Mouse (Mus musculus) MEL (cell line): Measurements from ENCODE around the gene Vstm2b. TPM values are rescaled to one million over a fixed set of nuclear protein-coding genes. Genes with fewer than 3 reads are reported as not detected.

Source experiments
- DNase-seq: peaks from one replicate; pipeline ENCODE4 v3.0.0; 2011; ENCODE audit warnings: low read depth, low spot score
- H3K27ac ChIP-seq: 2 replicates; pipeline ENCODE4 v1.5.1; 2012; ENCODE audit warnings: low read depth, mild to moderate bottlenecking, control low read depth, low read length, moderate library complexity; ENCODE audit not compliant: control insufficient read depth
- H3K27me3 ChIP-seq, 2 experiments: fragments of 150-350 bp in 1 of 2; sonication (generic) in 1 of 2; 2 replicates each; pipeline ENCODE4 v1.6.1; 2012; ENCODE audit warnings: low read length in 2 of 2, mild to moderate bottlenecking in 2 of 2, improper control_type of control experiment in 1 of 2, moderate library complexity in 1 of 2; ENCODE audit not compliant: insufficient read depth in 2 of 2, control insufficient read depth in 1 of 2
- H3K36me3 ChIP-seq, 2 experiments: 2 replicates each; pipeline ENCODE4 v1.6.1; 2012 to 2014; ENCODE audit warnings: low read length in 2 of 2, improper control_type of control experiment in 1 of 2, inconsistent platforms in 1 of 2, mild to moderate bottlenecking in 1 of 2; ENCODE audit not compliant: insufficient read depth in 2 of 2, control insufficient read depth in 1 of 2
- H3K4me1 ChIP-seq, 2 experiments: fragments of 150-350 bp in 1 of 2; sonication (generic) in 1 of 2; 2 replicates each; pipeline ENCODE4 v1.6.1; 2012; ENCODE audit warnings: low read length in 2 of 2, improper control_type of control experiment in 1 of 2, mild to moderate bottlenecking in 1 of 2; ENCODE audit not compliant: insufficient read depth in 2 of 2, control insufficient read depth in 1 of 2
- H3K4me3 ChIP-seq, 2 experiments: fragments of 150-350 bp in 1 of 2; sonication (generic) in 1 of 2; 2 replicates each; pipeline ENCODE4 v1.5.1; 2012; ENCODE audit warnings: low read depth in 2 of 2, low read length in 2 of 2, mild to moderate bottlenecking in 2 of 2, moderate library complexity in 2 of 2, control low read depth in 1 of 2, improper control_type of control experiment in 1 of 2; ENCODE audit not compliant: control insufficient read depth in 1 of 2, insufficient read depth in 1 of 2
- H3K79me2 ChIP-seq: 2 replicates; pipeline ENCODE4 v1.6.1; 2012; ENCODE audit warnings: mild to moderate bottlenecking, low read length, moderate library complexity; ENCODE audit not compliant: control insufficient read depth, poor library complexity, insufficient read depth
- H3K9ac ChIP-seq: 2 replicates; pipeline ENCODE4 v1.6.1; 2012; ENCODE audit warnings: low read depth, mild to moderate bottlenecking, control low read depth, low read length, moderate library complexity; ENCODE audit not compliant: control insufficient read depth, poor library complexity, severe bottlenecking
- H3K9me3 ChIP-seq: fragments of 150-350 bp; sonication (generic); replicated peaks from 2 replicates; pipeline ENCODE4 v1.6.1; 2012; ENCODE audit warnings: mild to moderate bottlenecking, low read length, improper control_type of control experiment, moderate library complexity; ENCODE audit not compliant: insufficient read depth
- CHD1 ChIP-seq: IDR thresholded peaks from 2 replicates; pipeline ENCODE4 v1.6.1; 2012; ENCODE audit warnings: low read depth, mild to moderate bottlenecking, inconsistent platforms, low read length, improper control_type of control experiment
- CHD2 ChIP-seq: IDR thresholded peaks from 2 replicates; pipeline ENCODE4 v1.6.1; 2011; ENCODE audit warnings: low read length, improper control_type of control experiment
- E2F4 ChIP-seq: IDR thresholded peaks from 2 replicates; pipeline ENCODE4 v1.6.1; 2011; ENCODE audit warnings: low read depth, low read length, improper control_type of control experiment, borderline replicate concordance
- EP300 ChIP-seq, 2 experiments: IDR thresholded peaks; 2 replicates each; pipeline ENCODE4 v1.6.1; 2011; ENCODE audit warnings: improper control_type of control experiment in 2 of 2, low read length in 2 of 2, low read depth in 1 of 2, mild to moderate bottlenecking in 1 of 2
- GABPA ChIP-seq: IDR thresholded peaks from 2 replicates; pipeline ENCODE4 v1.6.1; 2012; ENCODE audit warnings: low read depth, mild to moderate bottlenecking, inconsistent platforms, low read length, improper control_type of control experiment, moderate library complexity
- HCFC1 ChIP-seq: IDR thresholded peaks from 2 replicates; pipeline ENCODE4 v1.6.1; 2012; ENCODE audit warnings: low read depth, mild to moderate bottlenecking, inconsistent platforms, low read length, improper control_type of control experiment, moderate library complexity
- MAFK ChIP-seq: IDR thresholded peaks from 2 replicates; pipeline ENCODE4 v1.6.1; 2011; ENCODE audit warnings: low read depth, mild to moderate bottlenecking, low read length, improper control_type of control experiment, borderline replicate concordance
- MAZ ChIP-seq: IDR thresholded peaks from 2 replicates; pipeline ENCODE4 v1.6.1; 2012; ENCODE audit warnings: low read depth, mild to moderate bottlenecking, inconsistent platforms, low read length, improper control_type of control experiment
- NRF1 ChIP-seq: IDR thresholded peaks from 2 replicates; pipeline ENCODE4 v1.6.1; 2014; ENCODE audit warnings: low read depth, mild to moderate bottlenecking, inconsistent platforms, low read length, improper control_type of control experiment, moderate library complexity; ENCODE audit not compliant: poor library complexity, insufficient read depth, severe bottlenecking
- POLR2A ChIP-seq, 2 experiments: IDR thresholded peaks; 2 replicates each; pipeline ENCODE4 v1.6.1; 2011 to 2012; ENCODE audit warnings: low read length in 2 of 2, mild to moderate bottlenecking in 2 of 2, control low read depth in 1 of 2, improper control_type of control experiment in 1 of 2, low read depth in 1 of 2, moderate library complexity in 1 of 2; ENCODE audit not compliant: control insufficient read depth in 1 of 2, insufficient read depth in 1 of 2, poor library complexity in 1 of 2
- POLR2AphosphoS2 ChIP-seq: IDR thresholded peaks from 2 replicates; pipeline ENCODE4 v1.6.1; 2011; ENCODE audit warnings: low read length, improper control_type of control experiment
- TBP ChIP-seq: IDR thresholded peaks from 2 replicates; pipeline ENCODE4 v1.8.0; 2011; ENCODE audit warnings: low read depth, low read length, improper control_type of control experiment
- USF2 ChIP-seq, 2 experiments: IDR thresholded peaks; 2 replicates each; pipeline ENCODE4 v1.6.1; 2011 to 2012; ENCODE audit warnings: improper control_type of control experiment in 2 of 2, low read length in 2 of 2, borderline replicate concordance in 1 of 2, inconsistent platforms in 1 of 2, low read depth in 1 of 2, mild to moderate bottlenecking in 1 of 2; ENCODE audit not compliant: insufficient read depth in 1 of 2
- polyA plus RNA-seq, 2 experiments: library from polyadenylated mRNA; stranded (reverse) in 1 of 2; unstranded in 1 of 2; fragments of >175 nt in 1 of 2; fragments of >200 nt in 1 of 2; gene quantifications; 2 replicates each; pipeline versions ENCODE4 v1.2.1 to v1.2.4; 2012; ENCODE audit warnings: low replicate concordance in 2 of 2, low read depth in 1 of 2; ENCODE audit not compliant: insufficient read length in 2 of 2, insufficient read depth in 1 of 2, missing spikeins in 1 of 2
- total RNA-seq: library from RNA; depleted of rRNA; stranded (reverse); fragments of 300-350 nt; gene quantifications from 2 replicates; pipeline ENCODE4 v1.2.3, GENCODE M21; 2012

The Vstm2b gene
- total and polyA plus RNA-seq, 3 experiments, result not detected

GRCm38 (mm10) chr7:40920118-40920517, 22.0 kb downstream of the Vstm2b start:
- H3K36me3 ChIP-seq, result no peaks in the 10 kb centered on the region
- no peak for DNase-seq
- TF ChIP-seq USF2 (IDR thresholded peaks at IDR 0.05; ENCODE audit: borderline replicate concordance in 1 of 2, insufficient read depth in 1 of 2, low read depth in 1 of 2, low read length in 2 of 2) (no peak), E2F4 (no peak), NRF1 (no peak), TBP (no peak), POLR2A (IDR thresholded peaks at IDR 0.05; ENCODE audit: control insufficient read depth in 1 of 2, insufficient read depth in 1 of 2, low read depth in 1 of 2, low read length in 2 of 2, poor library complexity in 1 of 2) (no peak), CHD1 (no peak), EP300 (IDR thresholded peaks at IDR 0.05; ENCODE audit: low read depth in 1 of 2, low read length in 2 of 2) (no peak), CHD2 (no peak)
- TF ChIP-seq, all 39 proteins: peak for 0
- no peaks in the 10 kb centered on the region for H3K9me3 ChIP-seq
- H3K4me1 ChIP-seq, result no peaks in the 10 kb centered on the region
- no peak overlapping the region for H3K9ac ChIP-seq
- H3K27ac ChIP-seq, result no peak overlapping the region
- H3K27me3 ChIP-seq, result no peaks in the 10 kb centered on the region
- no peak overlapping the region for H3K4me3 ChIP-seq
- no peaks in the 10 kb centered on the region for H3K79me2 ChIP-seq

- Histone ChIP-seq H3K4me3 (no peak overlapping the region), H3K79me2 (no peaks in the 10 kb centered on the region), H3K27ac (no peak overlapping the region), H3K36me3 (no peaks in the 10 kb centered on the region), H3K9me3 (no peaks in the 10 kb centered on the region), H3K27me3 (no peaks in the 10 kb centered on the region), H3K4me1 (no peaks in the 10 kb centered on the region), H3K9ac (no peak overlapping the region)
- DNase-seq, result no peak
- no peak for TF ChIP-seq HCFC1
These were observed 23.2 kb downstream of the Vstm2b start for GRCm38 (mm10) chr7:40921281-40921680.

- Histone ChIP-seq H3K4me3 (no peak overlapping the region), H3K9ac (no peak overlapping the region), H3K79me2 (no peaks in the 10 kb centered on the region)
- no peak for TF ChIP-seq MAZ
- no peak for TF ChIP-seq E2F4
- no peak for TF ChIP-seq USF2 (IDR thresholded peaks at IDR 0.05; ENCODE audit: borderline replicate concordance in 1 of 2, insufficient read depth in 1 of 2, low read depth in 1 of 2, low read length in 2 of 2)
- no peak for TF ChIP-seq MAFK
- TF ChIP-seq GABPA, result no peak
- no peak for TF ChIP-seq POLR2AphosphoS2
- TF ChIP-seq, all 39 proteins: peak for 0
- Histone ChIP-seq H3K27ac (no peak overlapping the region), H3K27me3 (no peaks in the 10 kb centered on the region), H3K36me3 (no peaks in the 10 kb centered on the region), H3K9me3 (no peaks in the 10 kb centered on the region), H3K4me1 (no peaks in the 10 kb centered on the region)
- no peak for DNase-seq
These were observed 24.7 kb downstream of the Vstm2b start for GRCm38 (mm10) chr7:40922871-40923270.
